Mouse (Mus musculus): ENCODE data around the gene Klf6. TPM values are rescaled to one million over a fixed set of nuclear protein-coding genes. Genes with fewer than 3 reads are reported as not detected.

Gene Klf6
- total RNA-seq (2021): 10 to 100 TPM; 40.9 to 45.4 TPM
- long read RNA-seq, full-length matches to known transcripts: 16 of 25 reads
- long read RNA-seq, partial matches to known transcripts: 1 of 25 reads
- long read RNA-seq, other reads (novel, unspliced or antisense): 8 of 25 reads

DNA sequence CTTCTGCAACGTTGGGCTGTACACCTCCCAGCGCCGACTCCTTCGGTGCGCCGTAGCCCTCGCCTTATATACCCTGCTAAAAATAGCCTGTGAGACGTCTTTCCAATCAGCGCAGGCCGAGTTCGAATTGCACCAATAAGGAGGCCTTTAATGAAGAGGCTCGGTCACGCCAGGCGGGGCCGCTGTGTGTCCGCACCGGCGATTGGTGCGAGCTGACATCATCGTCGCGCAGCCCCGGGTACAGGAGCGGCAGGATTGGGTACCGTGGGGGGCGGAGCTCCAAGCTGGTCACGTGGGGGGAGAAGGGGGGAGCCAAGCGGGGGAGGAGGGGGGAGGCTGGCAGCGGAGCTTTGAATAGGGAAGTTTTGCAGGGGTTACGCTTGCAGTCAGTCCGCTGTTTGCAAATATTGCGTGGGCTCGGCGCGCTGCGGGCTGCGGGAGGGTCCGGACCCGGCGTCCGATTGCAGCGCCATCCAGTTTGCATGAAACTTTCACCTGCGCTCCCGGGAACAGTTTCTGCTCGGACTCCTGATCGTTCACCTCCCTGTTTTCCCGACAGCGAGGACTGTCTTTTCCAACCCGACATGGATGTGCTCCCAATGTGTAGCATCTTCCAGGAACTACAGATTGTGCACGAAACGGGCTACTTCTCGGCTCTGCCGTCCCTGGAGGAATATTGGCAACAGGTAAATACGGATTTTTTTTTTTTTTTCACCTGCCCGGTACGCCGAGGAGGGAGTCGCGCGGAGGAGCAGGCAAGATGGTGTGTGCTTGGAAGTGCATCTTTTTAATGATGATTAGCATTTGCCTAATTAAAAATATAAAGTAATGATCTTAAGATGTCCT lies at the start of gene Klf6:
TSS of gene Klf6 (plus strand) at position 326 of the 846 bp plus-strand sequence.
- peak; percentile 99 for DNase-seq (ENCODE audit: low spot score in 2 of 2)

DNA sequence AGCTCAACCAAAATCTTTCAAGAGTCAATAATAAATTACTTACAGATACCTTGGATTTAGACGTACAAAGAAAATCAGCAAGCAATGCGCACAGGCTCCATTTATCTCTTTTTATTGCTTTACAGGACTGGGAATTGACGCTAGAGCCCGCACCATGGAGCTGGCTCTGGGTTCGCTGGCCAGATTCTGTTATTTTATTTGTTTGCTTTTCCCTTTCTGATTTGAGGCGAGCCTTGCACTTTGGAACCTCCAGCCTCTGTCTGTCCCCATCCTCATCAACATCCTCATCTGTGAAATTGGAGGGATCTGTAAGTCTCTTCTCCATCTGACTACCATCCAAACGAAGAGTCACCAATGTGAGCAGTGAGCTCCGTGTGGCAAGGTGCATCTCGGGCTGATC lies 47.8 kb upstream of the Klf6 start:
- DNase-seq (ENCODE audit: low spot score in 2 of 2): no peak

DNA sequence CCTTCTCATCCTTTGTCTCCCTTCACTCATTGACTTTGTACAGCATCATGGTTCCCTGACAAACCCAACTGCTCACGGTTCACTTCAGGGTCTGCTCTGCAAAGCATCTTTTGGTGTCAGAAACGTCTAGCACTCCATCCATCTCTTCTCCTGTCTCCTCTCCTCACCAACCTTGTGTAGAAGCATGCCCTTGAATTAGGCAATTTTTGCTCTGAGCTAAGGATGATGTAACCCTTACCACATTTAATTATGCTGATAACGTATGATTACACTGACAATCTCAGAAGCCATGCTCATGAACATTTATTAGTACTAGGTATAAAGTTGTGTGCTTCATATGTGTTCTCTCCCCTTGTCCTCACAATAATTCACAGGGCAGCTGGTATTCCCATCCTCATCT lies 44.0 kb upstream of the Klf6 start:
- no peak for DNase-seq (ENCODE audit: low spot score in 2 of 2)

DNA sequence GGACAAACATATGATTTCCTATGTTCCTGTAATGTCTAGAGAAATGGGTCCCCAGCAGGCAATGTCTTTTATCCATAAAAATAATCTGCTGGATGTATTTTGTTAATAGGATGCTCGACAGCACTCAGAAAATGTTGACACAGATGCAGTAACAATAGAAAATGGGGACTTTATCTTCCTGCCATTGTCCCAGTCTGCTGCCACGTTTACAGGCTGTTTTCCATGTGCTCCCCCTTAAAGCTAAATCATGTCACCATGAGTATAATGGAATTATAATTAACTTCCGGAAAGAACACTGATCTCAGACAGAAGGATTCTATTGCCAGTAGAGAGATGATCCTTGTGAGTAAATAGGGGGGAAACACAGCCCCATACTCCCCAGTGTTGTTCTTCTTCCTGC lies 42.1 kb upstream of the Klf6 start:
- no peak for DNase-seq (ENCODE audit: low spot score in 2 of 2)

DNA sequence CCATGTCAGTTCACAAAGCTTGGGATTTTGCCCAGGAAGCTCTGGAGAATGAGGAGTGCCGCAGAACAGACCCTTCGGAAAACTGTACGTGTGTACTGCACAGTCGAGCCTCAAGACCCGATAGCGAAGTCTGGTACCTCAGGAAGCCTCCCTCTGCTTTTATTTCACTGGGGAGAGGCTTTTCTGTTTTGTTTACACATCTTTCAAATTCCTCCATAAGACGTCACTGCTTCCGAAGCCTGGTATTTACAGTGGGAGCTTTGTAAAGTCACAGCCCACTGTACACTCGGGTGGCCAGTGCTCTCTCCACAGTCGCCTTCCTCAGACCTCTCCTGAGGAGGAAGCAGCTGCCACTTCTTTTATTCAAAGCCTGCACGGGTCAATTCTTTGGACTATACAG lies 38.7 kb upstream of the Klf6 start:
- no peak for DNase-seq (ENCODE audit: low spot score in 2 of 2)

DNA sequence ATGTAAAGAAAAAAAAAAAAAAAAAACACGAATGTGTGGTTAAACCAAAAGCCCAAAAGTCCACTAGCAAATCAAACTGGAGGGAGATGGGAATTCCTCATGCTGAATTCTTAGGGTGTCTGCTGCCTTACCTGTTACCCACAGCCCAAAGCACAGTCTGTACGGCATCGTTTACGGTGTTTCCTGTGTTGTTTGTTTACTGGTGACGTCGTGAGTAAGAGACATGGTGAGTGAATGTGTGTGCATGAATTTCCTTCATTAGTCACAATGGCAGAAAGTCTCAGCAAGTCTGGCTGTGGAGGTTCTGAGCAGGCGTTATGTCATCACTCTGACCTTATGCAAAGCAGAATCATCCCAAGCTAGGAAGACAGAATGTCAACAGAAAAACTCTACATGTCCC lies 38.1 kb upstream of the Klf6 start:
- no peak for DNase-seq (ENCODE audit: low spot score in 2 of 2)

DNA sequence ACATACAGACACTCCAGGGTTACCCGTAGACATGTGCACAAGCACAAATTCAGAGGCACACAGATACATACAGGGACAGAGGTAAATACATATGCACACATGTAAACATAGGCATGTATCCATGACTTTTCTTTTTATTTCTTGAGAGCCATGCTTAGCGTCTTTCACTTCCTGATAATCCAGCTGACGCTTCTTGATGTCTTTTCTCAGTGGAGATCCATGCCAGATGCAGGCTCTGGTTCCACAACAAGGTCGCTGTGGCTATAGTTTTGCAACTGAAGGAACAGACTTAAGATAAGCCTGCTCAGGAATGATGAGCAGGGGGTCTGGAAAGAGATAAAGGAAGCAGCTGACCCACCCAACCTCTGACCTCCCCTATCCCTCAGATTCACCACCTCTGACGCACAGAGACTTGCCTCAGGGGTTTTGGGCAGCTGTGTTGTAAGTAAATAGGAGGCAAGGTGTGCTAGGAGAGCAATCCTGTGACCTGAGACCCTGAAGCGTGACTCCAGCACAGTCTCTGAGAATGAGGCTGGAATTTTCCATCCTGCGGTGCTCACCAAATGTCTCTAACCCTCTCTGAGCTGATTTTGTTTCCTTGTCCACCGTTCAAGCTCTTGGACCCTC lies 37.0 kb upstream of the Klf6 start:
- DNase-seq (ENCODE audit: low spot score in 2 of 2): no peak

DNA sequence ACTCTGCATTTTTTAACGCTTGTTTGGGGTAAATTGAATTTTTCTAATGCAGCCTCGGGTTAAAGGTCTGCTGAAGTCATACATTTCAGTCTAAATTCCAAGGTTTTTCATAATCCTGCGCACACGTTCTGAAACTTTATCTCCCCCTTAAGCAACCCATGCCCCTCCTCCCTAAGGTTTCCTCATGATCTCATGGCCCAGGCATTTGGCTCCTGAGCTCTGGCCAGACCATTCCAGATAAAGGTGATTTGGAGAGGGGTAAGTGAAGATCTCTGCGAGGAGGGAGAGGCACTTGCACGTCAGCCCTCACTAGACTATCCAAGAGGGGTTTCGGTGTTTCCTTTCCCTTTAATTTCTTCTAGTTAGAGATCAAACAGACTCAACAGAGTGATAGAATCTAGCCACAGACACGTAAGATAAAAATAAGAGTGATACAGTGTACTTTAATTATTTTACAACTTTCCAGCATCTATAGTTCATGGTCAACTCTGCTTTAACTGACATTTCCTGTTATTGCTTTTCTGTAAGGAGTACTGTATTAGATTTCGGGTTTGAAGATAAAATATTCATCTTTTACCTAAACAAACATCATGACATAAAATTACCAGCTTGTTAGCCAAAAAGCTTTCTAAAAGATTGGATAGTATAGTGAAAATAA lies 35.0 kb upstream of the Klf6 start:
- no peak for DNase-seq (ENCODE audit: low spot score in 2 of 2)

DNA sequence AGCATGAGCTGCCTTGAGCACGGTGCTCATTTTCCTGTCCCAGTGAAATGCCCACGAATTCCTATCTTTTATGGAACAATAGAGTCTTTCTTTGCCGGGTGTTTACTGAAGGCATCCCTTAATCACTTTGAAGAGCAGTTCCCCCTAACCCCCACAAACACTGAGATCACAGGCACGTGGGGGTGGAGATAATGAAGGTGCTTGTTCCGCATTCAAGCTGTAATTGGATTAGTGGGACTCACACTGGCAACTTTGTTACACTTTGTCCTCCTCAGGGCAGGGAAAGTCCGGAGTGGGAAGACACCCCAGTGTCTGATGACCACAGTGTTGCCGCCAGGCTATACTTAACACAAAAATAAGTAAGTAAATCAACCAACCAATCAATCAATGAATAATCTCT lies 29.3 kb upstream of the Klf6 start:
- no peak for DNase-seq (ENCODE audit: low spot score in 2 of 2)

DNA sequence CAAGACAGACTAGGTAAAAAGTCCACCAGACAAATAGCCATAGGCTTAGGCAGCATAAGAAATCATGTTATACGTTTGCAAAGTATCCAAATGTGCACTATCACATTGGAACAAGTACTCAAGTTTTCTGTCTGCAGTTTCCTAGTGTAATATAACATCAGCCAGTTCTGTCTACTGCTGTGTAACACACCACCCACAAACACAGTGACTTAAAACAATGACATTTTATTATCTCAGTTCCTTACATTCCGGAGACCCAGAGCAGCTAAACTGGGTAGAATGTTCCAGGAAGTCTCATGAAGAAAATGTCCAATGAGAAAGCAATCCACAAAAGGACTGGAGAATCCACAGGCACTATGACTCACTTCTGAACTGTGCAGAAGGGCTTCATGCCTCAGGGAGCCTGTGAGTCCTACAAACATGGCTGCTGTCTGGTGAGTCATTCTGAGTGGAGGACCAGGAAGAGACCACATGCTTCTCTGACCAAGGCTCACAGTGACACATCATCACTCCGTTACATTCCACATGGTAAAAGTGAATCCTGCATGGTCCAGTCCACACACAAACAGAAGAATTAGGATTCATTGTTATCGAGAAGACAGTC lies 24.0 kb upstream of the Klf6 start:
- no peak for DNase-seq (ENCODE audit: low spot score in 2 of 2)

DNA sequence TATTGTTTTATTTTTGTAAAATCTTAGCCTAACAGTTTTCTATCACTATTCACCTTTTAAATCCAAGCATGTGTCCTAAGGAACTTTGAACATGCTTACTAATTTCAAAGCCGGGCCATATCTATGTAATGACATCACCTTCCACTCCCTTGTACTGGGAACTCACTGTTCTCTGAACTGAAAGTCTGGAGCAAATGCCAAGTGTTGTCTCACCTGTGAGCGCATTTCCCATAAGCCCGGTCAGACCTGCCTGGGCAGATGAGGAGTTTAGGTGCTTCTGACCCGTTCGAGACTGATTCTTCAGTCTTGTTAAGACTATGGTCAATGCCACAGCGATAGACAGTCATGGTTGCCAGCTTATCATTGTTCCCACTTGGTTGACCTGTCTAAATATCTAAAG lies 19.9 kb upstream of the Klf6 start:
- DNase-seq (ENCODE audit: low spot score in 2 of 2): no peak

DNA sequence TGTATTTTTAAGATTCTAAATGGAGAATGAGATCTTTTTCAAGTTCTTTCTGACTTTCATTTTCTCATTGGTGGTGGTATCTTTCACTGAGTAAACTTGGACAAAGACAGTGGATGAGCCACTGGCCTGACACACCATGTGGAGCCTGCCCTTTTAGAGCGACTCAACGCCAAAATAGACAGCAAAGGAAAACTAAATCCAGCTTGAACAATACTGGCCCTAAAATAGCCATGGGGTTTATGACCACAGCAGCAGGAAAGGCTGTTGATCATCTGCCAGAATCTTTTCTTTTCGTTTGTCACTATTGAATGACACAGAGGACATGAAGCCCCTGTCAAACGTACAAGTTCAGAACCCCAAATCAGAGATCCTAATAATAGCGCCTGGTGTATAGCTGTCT lies 18.4 kb upstream of the Klf6 start:
- DNase-seq (ENCODE audit: low spot score in 2 of 2): no peak

DNA sequence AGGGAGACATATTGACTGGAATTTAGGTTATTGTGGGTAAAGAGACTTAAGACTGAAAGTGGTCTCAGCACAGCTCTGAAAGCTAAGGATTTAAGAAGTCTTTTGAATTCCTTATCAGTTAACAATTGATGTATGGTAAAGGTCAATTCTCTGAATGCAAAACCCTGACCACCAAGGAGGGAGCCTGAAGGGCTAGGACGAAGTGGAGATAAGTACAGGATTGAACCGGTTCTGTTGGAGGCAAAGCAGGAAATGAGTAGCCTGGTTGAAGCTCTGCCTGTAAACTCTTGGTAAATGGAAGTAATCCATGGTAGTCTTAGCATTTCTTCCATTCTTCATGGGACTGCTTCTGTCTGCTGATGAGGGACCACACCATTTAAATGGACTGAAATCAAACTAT lies 17.5 kb upstream of the Klf6 start:
- no peak for DNase-seq (ENCODE audit: low spot score in 2 of 2)

DNA sequence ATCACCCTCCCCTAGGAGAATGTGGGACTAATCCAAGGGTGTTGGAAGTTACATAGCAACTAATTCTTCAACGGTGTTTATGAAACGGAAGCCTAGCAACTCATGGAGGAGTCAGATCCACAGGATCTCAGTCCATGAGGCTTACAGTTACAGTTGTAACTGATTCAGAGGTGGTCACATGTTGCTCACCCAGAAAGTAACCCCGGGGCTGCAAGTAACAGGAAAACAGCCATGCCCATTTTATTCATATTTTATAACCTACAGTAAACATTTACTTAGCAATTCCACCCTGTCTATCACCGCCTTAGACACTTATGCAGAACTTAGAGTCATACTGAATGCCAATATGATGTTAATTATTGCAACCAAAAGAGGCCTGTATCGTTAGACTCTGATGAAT lies 16.9 kb upstream of the Klf6 start:
- no peak for DNase-seq (ENCODE audit: low spot score in 2 of 2)

DNA sequence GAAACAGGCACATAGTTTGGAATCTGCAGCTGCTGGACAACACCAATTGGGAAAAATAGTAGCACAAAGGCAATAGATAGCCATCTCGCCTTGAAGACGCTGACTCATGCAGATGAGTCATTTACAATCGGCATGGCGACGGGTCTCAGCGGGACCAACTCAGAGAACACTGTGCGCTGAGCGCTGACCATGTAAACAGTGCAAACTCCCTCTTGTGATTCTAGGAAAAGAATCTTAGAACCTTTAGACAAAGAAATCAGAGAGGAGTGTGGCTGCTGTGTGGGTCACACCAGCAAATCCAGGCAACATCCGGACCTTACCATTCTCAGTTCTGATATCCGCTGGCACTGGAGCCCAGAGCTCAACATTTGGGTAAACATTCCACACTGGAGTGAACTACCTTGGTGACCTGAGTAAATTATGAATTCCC lies 16.1 kb upstream of the Klf6 start:
- no peak for DNase-seq (ENCODE audit: low spot score in 2 of 2)

DNA sequence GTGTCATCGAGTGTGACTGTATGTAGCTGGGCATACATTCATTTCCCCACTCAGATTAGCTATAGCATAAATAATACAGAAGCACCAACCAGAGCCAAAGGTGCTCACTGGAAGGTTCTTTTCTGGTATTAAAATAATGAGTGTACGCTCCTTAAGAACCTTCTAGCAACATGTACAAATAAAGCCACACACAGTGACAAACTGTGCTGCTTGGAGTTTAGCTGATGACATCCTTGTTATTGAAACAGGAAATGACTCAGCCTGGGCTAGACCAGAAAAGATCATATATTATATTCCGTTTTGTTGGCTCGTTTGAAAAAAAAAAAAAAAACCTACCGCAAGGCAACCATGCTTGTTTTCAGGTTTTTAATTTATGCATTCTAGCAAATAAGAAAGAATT lies 15.7 kb upstream of the Klf6 start:
- DNase-seq (ENCODE audit: low spot score in 2 of 2): no peak

DNA sequence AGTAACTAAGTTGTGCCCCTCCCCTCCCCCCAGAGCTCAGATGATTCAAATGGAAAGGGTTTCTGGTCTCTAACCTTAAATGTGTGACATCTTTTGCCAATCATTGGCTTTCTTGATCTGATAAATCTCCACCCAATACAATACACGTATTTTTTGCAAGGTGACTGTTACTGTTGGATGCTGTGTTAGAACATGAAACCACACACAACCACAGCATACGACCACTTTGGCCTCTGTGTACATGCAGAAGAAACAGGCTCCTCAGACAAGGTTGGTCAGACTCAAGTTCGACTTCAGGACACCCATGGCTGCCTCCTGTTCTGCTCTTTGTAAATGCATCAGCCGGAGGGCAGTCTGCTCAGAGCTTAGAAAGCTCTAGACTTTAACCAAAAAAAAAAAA lies 14.4 kb upstream of the Klf6 start:
- no peak for DNase-seq (ENCODE audit: low spot score in 2 of 2)

DNA sequence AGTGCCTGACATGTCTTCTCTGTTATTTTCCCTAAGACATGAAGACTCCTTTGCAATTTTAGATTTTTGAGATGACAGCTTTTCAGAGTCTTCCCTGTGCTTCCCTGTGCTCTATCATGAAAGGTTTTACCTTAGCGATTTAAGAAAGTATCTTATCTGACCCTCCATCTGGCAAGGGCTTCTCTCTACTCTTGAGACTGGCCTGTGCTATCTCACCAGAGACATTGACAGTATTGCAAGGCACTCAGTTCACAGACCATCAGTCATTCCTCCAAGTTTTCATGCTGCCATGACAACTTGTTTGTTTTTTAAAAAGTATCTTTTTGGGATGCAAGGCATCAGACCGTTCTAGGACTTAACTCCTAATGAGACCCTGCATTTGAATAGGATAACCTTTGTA lies 13.5 kb upstream of the Klf6 start:
- DNase-seq (ENCODE audit: low spot score in 2 of 2): no peak

DNA sequence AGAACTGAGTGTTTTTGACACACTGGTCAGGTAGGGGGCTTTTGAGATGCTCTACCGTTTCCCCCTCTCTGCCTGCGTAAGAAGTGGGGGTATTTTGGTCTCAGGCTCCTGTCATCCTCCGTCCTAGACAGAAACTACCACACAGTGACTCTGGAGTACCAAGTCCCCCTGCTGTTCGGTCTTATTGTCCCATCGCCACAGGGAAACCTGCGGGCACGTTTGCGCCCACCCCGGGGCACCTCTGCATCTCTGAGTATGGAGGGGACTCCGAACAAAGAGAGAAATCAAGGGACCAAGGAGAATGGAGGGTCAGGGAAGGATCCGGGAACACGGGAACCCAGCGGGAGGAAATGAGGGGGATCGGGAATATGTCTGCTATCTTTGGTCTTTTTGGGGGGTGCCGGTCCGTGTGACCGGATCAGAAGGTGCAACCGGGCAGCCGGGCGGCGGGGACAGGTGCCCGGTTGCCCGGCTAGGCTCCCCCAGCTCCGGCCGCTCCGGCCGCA lies 578 bp upstream of the Klf6 start:
- DNase-seq (ENCODE audit: low spot score in 2 of 2): no peak

DNA sequence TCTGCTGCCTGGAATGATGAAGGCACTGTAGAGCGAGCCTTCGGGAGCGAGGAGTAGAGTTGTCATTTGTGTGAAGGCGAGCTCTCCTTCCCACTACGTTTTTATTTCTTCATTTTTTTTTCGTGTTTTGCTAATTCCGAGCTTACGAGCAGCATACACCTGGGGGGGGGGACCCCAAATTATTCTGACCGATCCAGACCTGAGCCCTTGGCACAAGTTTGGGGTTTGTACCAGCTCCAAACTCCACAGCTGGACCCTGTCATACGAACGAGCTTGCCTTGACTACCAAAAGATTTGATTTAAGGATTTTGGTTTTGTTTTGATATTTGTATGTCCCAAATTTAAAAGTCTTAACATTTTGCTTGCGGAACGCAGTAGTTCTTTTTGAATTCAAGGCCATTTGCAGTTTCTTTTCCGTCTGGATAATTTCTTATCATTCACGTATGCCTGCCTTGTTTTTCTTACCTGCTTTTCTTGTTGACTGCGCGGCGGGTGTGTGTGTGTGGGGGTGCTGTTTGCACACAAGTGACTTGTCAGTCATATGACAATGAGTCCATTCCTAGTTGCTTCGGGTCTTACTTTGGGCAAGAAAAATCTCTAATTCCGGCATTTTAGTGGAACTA lies 832 bp downstream of the Klf6 start:
- peak; percentile 40 to 52 for DNase-seq (ENCODE audit: low spot score in 2 of 2)
